Mouse (Mus musculus): ENCODE data around the gene Gm8267. TPM values are rescaled to one million over a fixed set of nuclear protein-coding genes. Genes with fewer than 3 reads are reported as not detected.
"Not testable (repeated sequence)": the region's sequence is repeated elsewhere in the genome, so short reads cannot be mapped to it uniquely, and the experiment has no call there.

Gm8267 gene
- polyA plus RNA-seq (2012; rRNA removed) = not detected in 2 replicates

DNA sequence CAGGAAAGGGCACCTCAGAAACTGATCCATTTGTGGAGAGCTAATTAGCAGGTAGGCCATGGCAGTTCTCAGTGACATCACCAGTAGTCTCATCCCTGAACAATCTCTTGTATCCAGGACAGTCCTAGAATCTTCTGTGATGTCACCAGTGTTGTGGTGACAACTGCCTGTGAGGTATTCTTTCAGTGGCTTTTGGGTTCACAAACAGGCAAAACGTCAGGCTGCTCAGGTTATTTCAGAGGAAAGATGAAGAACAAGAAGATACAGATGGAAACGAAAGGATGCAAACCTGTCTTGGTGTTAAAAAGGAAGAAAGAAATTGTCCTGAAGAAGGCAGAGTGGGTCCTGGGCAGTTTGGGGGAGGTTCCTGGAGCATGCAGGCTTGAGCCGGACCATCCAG is at the start of gene Gm8267:
Gm8267 (minus strand) TSS at position 101 of the 400 bp plus-strand sequence.
- Histone ChIP-seq H3K4me3 (ENCODE audit: insufficient read depth, low read length) (no peak within 1 kb of the TSS), H3K4me1 (ENCODE audit: control insufficient read depth, insufficient read depth, low read length) (no peaks in the 10 kb centered on the region), H3K27ac (ENCODE audit: insufficient read depth, low read length) (no peak within 1 kb of the TSS)
- TF ChIP-seq CTCF (IDR thresholded peaks at IDR 0.05; ENCODE audit: extremely low read depth, insufficient read depth, low read length) = no peak
- no peak for TF ChIP-seq POLR2A (IDR thresholded peaks at IDR 0.05; ENCODE audit: extremely low read depth, insufficient read depth, low read length)

GRCm38 (mm10) chr14:44789537-44790382 is 39.6 kb upstream of the Gm8267 start:
- H3K4me3 ChIP-seq (ENCODE audit: insufficient read depth, low read length); H3K27ac ChIP-seq (ENCODE audit: insufficient read depth, low read length); H3K4me1 ChIP-seq (ENCODE audit: control insufficient read depth, insufficient read depth, low read length): not testable (repeated sequence)

DNA sequence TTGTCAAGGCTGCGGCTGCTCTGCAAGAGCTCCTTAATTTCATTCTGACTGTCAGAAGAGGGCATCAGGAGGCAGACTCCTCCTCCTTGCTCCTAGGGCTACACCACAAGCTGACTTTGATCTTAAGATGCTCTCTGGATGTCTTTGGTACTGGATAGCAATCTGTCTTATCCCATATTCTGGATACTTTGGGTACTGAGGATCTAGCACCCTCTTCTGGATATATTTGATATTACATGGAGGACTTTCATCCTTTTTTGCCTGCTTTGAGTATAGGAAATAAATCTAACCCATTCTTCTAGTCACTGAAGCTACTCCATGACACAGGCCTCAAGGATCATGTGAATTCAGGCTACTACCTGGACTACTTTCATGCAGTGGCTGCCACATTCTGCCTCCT is 7.4 kb downstream of the Gm8267 start:
- not testable (repeated sequence) for H3K4me1 ChIP-seq (ENCODE audit: control insufficient read depth, insufficient read depth, low read length); H3K4me3 ChIP-seq (ENCODE audit: insufficient read depth, low read length); H3K27ac ChIP-seq (ENCODE audit: insufficient read depth, low read length)

- H3K27ac ChIP-seq (ENCODE audit: insufficient read depth, low read length); H3K4me1 ChIP-seq (ENCODE audit: control insufficient read depth, insufficient read depth, low read length); H3K4me3 ChIP-seq (ENCODE audit: insufficient read depth, low read length): not testable (repeated sequence)
Measured at GRCm38 (mm10) chr14:44730711-44731110, 19.4 kb downstream of the Gm8267 start.

GRCm38 (mm10) chr14:44706356-44706755 is 43.8 kb downstream of the Gm8267 start, which contains the start of gene Gm8257:
Gene Gm8257, minus strand, starts transcription at chr14:44706456.
- not testable (repeated sequence) for H3K27ac ChIP-seq (ENCODE audit: insufficient read depth, low read length); H3K4me1 ChIP-seq (ENCODE audit: control insufficient read depth, insufficient read depth, low read length)

More at GRCm38 (mm10) chr14:44706356-44706755, 43.8 kb downstream of the Gm8267 start, which contains the start of gene Gm8257:
- H3K4me3 ChIP-seq (ENCODE audit: insufficient read depth, low read length) = not testable (repeated sequence)

Other genes with a start within 250 kb of the Gm8267 start
- not detected in 2 replicates for gene Gm17093, start 232.1 kb downstream of the Gm8267 start, polyA plus RNA-seq (2012; rRNA removed)
- gene Gm8247, start 167.2 kb downstream of the Gm8267 start, polyA plus RNA-seq (2012; rRNA removed) = not detected in 2 replicates
- not detected in 2 replicates for gene Gm5624, start 122.4 kb downstream of the Gm8267 start, polyA plus RNA-seq (2012; rRNA removed)
- not detected in 2 replicates for gene Gm8257, start 43.9 kb downstream of the Gm8267 start, polyA plus RNA-seq (2012; rRNA removed)
- 0.72 and 1.1 TPM in 2 replicates for gene Ptgdr, start 109.0 kb upstream of the Gm8267 start, polyA plus RNA-seq (2012; rRNA removed)
- gene Ptger2, start 237.9 kb upstream of the Gm8267 start, polyA plus RNA-seq (2012; rRNA removed) = 0.28 and 0.31 TPM in 2 replicates

Measured in cortical plate, adult 2 months (tissue).